Mouse (Mus musculus) forebrain, postnatal 0 days (tissue): ENCODE data around the gene Pik3cg. TPM values are rescaled to one million over a fixed set of nuclear protein-coding genes. Genes with fewer than 3 reads are reported as not detected.

Source experiments
- ATAC-seq: fragments of 200-750 bp; cut with Nextera tagmentation; 2 replicates; pipeline ENCODE4 v1.8.0; 2017; ENCODE audit warnings: mild to moderate bottlenecking, moderate library complexity
- DNase-seq: peaks from one replicate; pipeline ENCODE4 v3.0.0-alpha.2; 2015
- H3K27ac ChIP-seq: fragments of 300-500 bp; sonication (generic); 2 replicates; pipeline ENCODE4 v1.5.1; 2014; ENCODE audit warnings: low read depth, mild to moderate bottlenecking, antibody characterized with exemption, low read length, moderate library complexity, mixed read lengths
- H3K27me3 ChIP-seq: fragments of 300-500 bp; sonication (generic); 2 replicates; pipeline ENCODE4 v1.6.1; 2014; ENCODE audit warnings: mild to moderate bottlenecking, low read length, mixed read lengths; ENCODE audit not compliant: insufficient read depth
- H3K36me3 ChIP-seq: fragments of 300-500 bp; sonication (generic); 2 replicates; pipeline ENCODE4 v1.6.1; 2014; ENCODE audit warnings: mild to moderate bottlenecking, moderate library complexity; ENCODE audit not compliant: insufficient read depth
- H3K4me1 ChIP-seq: fragments of 300-500 bp; sonication (generic); 2 replicates; pipeline ENCODE4 v1.6.1; 2014; ENCODE audit warnings: antibody characterized with exemption; ENCODE audit not compliant: insufficient read depth
- H3K4me2 ChIP-seq: fragments of 300-500 bp; sonication (generic); 2 replicates; pipeline ENCODE4 v1.6.1; 2014; ENCODE audit warnings: low read depth, mild to moderate bottlenecking, moderate library complexity
- H3K4me3 ChIP-seq: fragments of 300-500 bp; sonication (generic); 2 replicates; pipeline ENCODE4 v1.5.1; 2014; ENCODE audit warnings: low read depth, low read length, mixed read lengths
- H3K9ac ChIP-seq: fragments of 300-500 bp; sonication (generic); 2 replicates; pipeline ENCODE4 v1.6.1; 2014; ENCODE audit warnings: mild to moderate bottlenecking
- H3K9me3 ChIP-seq: fragments of 300-500 bp; sonication (generic); 2 replicates; pipeline ENCODE4 v1.6.1; 2016; ENCODE audit warnings: low read length
- CTCF ChIP-seq: sonication (generic); IDR thresholded peaks from 2 replicates; pipeline ENCODE4 v1.5.1; 2016; ENCODE audit warnings: antibody characterized with exemption, control low read depth, low read depth
- WGBS: fragments of 180-500 bp; shearing (Covaris S2); extraction: QIAGEN DNeasy Blood & Tissue Kit; methylation state at CpG from one replicate; pipeline ENCODE4 v1.1.7; 2014; 5-methylcytosine and 5-hydroxymethylcytosine counted together
- polyA plus RNA-seq: library from polyadenylated mRNA; unstranded; fragments of >200 nt; fragmentation: Nextera tagmentation; extraction: Ambion mirVana; gene quantifications from 2 replicates; pipeline ENCODE4 v1.2.1, GENCODE M21; 2015
- total RNA-seq: library from RNA; depleted of rRNA; stranded (reverse); fragments of >200 nt; gene quantifications from 2 replicates; pipeline ENCODE4 v1.2.3, GENCODE M21; 2014

Gene Pik3cg
- total and polyA plus RNA-seq, 2 experiments from 2014 or later, result 1.0 to 1.2 TPM

DNA sequence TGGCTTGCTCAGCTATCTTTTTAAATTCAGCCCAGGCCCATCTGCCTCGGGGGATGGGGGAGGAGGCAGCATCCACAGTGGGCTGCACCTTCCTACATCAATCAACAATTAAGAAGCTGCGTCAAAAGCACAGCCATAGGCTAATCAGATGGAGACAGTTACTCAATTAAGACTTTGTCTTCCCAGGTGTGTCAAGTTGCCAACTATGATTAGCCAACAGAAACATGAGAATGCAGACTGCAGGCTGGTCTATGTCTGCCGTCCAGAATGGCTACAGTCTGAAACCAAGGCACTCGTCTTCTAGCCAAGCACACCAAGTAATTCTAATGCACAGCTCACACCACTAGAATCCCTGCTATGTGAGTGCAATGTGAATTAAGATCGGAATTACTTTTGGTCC is 29.4 kb upstream of the Pik3cg start:
- 38% methylated on average over 5 of the region's 5 CpGs for WGBS
- Histone ChIP-seq H3K4me2 (no peak overlapping the region), H3K4me3 (no peak overlapping the region), H3K27ac (no peak overlapping the region), H3K9ac (no peak overlapping the region), H3K9me3 (no peaks in the 10 kb centered on the region), H3K4me1 (no peaks in the 10 kb centered on the region), H3K36me3 (no peaks in the 10 kb centered on the region), H3K27me3 (no peaks in the 10 kb centered on the region)
- TF ChIP-seq CTCF, result no peak
- no peak for DNase-seq
- 0 out of 2 replicates have a peak, but pooled peaks have one; percentile 32 for ATAC-seq

DNA sequence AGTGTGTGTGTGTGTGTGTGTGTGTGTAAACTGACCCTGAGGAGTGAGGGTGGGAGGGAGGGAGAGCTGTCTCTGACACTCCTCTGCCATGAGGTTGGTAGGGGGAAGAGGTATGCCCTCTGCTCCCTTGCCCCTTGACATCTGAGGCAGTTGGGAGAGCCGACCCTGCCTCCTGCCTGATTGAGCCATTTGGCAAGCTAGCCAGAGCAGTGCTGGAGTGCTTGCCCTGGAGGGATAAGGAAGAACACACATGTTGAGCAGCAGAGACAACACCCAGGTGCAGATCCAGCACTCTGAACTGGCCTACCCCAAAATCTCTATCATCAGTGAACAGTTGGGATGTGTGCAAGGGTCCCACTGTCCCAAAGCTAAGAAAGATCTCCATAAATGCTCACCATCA is 28.7 kb upstream of the Pik3cg start:
- no peaks in the 10 kb centered on the region for H3K36me3 ChIP-seq
- WGBS, result 74% methylated on average over 1 of the region's 1 CpGs

DNA sequence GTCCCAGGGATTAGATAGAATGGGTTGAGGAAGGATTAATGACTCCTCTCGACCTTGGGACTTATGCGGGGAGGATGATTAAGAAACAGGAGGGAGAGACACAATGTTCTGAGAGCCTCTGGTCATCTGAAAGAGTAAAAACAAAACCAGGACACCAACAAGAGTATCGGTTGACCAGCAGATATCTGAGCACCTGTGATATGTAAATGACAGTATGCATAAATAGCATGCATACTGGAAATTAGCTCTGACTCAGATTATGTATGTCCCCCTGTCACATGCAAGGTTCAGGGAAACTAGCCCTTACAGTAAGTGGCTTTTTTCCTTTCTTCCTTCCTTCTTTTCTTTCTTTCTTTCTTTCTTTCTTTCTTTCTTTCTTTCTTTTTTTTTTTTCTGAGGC is 28.0 kb upstream of the Pik3cg start:
- WGBS, result 83% methylated on average over 3 of the region's 3 CpGs
- Histone ChIP-seq H3K4me3 (no peak overlapping the region), H3K4me1 (no peaks in the 10 kb centered on the region), H3K9ac (no peak overlapping the region), H3K27ac (no peak overlapping the region), H3K9me3 (no peaks in the 10 kb centered on the region), H3K27me3 (no peaks in the 10 kb centered on the region), H3K4me2 (no peak overlapping the region), H3K36me3 (no peaks in the 10 kb centered on the region)
- ATAC-seq (no peak), DNase-seq (no peak)
- no peak for TF ChIP-seq CTCF

More for the DNA sequence above, 28.7 kb upstream of the Pik3cg start:
- Histone ChIP-seq H3K9ac (no peak overlapping the region), H3K27me3 (no peaks in the 10 kb centered on the region), H3K4me3 (no peak overlapping the region), H3K4me2 (no peak overlapping the region), H3K4me1 (no peaks in the 10 kb centered on the region), H3K27ac (0 out of 2 replicates have a peak overlapping the region, but pooled peaks have one; percentile 4), H3K9me3 (no peaks in the 10 kb centered on the region)
- no peak for TF ChIP-seq CTCF
- DNase-seq (no peak), ATAC-seq (no peak)

DNA sequence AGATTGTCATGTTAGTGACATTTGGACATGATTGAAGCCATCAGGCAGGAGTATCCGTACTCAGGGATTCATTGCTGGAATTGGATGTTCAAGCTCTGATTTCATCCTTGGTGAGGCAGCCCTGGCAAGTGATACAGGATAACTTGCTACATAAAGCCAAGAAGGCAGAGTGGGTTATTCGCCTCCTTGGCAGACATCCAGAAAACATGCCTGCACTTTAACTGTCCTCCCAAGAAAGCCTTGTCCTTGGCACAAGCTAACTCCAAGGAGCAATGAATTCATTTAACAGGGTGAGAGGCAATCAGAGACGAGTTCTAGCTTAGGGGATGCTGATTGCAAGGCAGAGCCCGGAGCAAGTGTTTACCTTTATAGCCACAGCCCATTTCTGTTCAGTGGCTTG is 25.4 kb upstream of the Pik3cg start:
- Histone ChIP-seq H3K27me3 (no peaks in the 10 kb centered on the region), H3K27ac (no peak overlapping the region), H3K36me3 (no peaks in the 10 kb centered on the region), H3K9ac (no peak overlapping the region), H3K4me2 (no peak overlapping the region), H3K4me3 (no peak overlapping the region), H3K9me3 (no peaks in the 10 kb centered on the region), H3K4me1 (peaks cover 5% of the 10 kb centered on the region; the same call in 1 of the 2 replicates)
- WGBS, result 51% methylated on average over 4 of the region's 4 CpGs
- TF ChIP-seq CTCF, result no peak
- no peak for ATAC-seq
- DNase-seq, result no peak

DNA sequence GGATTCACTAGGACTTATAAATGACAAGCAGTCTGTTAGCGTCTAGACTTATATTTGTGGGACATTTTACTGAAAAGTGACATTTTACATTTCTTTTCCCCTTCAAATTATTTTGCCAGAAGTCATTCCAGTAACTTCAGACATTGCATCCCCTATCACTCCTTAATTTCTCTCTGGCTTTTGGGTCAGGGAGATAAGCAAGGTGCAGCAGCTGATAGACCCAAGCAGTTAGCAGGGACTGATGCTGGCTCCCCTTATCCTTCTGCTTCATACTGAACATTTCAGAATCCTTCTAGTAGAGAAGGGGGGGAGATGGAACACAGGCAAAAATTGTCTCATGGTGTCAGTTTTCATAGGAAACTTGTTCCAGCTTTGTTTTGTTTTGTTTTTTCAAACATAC is 22.9 kb upstream of the Pik3cg start:
- Histone ChIP-seq H3K36me3 (no peaks in the 10 kb centered on the region), H3K4me1 (peaks cover 5% of the 10 kb centered on the region; the same call in 1 of the 2 replicates), H3K9ac (no peak overlapping the region), H3K9me3 (no peaks in the 10 kb centered on the region), H3K27ac (no peak overlapping the region), H3K27me3 (no peaks in the 10 kb centered on the region), H3K4me3 (no peak overlapping the region), H3K4me2 (no peak overlapping the region)
- TF ChIP-seq CTCF, result no peak
- 75% methylated on average over 1 of the region's 1 CpGs for WGBS
- ATAC-seq (no peak), DNase-seq (no peak)

DNA sequence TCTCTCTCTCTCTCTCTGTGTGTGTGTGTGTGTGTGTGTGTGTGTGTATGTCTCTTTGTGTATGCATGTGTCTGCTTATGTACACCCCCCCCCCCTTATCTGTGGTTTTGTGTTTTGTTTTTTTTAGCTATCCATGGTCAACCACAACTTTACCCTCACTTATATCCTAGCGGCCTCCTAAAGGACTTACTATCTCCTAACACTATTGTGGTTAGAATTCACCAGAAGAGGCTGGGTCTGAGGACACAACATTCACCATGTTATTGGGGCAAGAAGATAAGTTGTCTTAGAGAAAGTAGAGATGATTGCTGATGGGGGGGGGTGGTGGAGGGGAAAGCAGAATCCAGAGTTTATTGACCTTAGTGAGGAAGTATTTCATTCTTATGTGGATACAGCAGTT is 15.2 kb upstream of the Pik3cg start:
- WGBS, result 92% methylated on average over 1 of the region's 1 CpGs
- ATAC-seq (no peak), DNase-seq (no peak)
- Histone ChIP-seq H3K36me3 (no peaks in the 10 kb centered on the region), H3K4me3 (no peak overlapping the region), H3K4me1 (no peaks in the 10 kb centered on the region), H3K27ac (no peak overlapping the region), H3K9me3 (no peaks in the 10 kb centered on the region), H3K27me3 (no peaks in the 10 kb centered on the region), H3K4me2 (no peak overlapping the region), H3K9ac (no peak overlapping the region)
- no peak for TF ChIP-seq CTCF

DNA sequence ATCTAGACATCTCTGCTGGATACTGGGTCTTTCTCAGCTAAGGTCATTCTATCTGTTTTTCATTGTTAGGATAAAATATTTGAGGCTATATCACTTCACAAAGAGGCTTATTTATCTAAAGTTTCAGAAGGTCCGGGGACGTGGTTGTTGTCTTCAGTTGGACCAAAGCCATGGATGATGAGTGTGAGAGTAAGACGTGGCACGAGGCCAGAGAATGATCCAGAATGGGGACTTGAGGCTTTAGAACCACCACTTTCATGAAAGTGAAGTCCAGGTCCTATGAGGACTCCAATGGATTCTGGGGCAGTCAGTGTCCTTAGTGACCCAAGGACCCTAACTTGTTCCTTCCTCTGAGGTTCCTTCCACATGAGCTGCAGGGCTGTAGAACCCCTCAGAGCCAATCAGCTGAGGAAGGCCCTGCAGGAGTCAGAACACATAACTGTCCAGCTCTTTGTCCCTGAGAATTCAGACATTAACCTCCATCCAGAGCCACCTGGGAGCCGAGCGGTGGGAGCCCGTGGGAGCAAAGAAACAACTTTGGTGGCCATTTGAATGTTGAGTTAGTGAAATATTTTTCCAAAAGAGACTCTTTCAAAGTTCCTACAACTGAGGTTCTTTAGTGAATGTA is 14.4 kb upstream of the Pik3cg start:
- Histone ChIP-seq H3K9ac (no peak overlapping the region), H3K36me3 (no peaks in the 10 kb centered on the region), H3K4me1 (no peaks in the 10 kb centered on the region), H3K27ac (no peak overlapping the region), H3K27me3 (no peaks in the 10 kb centered on the region), H3K4me3 (no peak overlapping the region), H3K9me3 (no peaks in the 10 kb centered on the region), H3K4me2 (no peak overlapping the region)
- no peak for TF ChIP-seq CTCF
- 86% methylated on average over 7 of the region's 7 CpGs for WGBS
- ATAC-seq (no peak), DNase-seq (no peak)
